In the genomic region with DNA sequence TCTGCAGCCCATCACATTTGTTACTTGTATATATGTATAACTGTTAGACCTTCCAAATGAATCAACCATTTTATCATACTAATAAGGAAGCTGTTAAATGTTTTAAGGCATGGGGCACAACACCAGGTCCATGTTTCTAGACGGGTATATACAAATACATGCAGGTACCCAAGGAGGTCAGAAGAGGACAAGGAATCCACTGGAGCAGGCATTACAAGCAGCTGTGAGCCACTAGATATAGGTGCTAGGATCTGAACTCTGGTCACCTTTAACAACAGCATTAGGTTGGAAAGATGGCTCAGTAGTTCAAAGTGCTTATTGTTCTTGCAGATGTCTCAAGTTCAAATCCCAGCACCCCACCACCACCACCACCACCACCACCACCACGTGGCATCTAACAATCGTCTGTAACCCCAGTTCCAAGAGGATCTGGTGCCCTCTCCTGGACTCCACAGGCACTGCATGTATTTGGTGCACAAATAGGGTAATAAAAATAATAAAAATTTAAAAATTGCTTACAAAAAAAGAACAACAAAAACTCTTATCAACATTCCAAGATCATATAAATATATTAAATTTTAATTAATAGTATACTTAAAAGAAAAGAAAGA, we compare ENCODE assay signal across 10 mouse cellular contexts. TPM values are rescaled to one million over a fixed set of nuclear protein-coding genes. Genes with fewer than 3 reads are reported as not detected.
DNase-seq lines count a peak whose midpoint lies in the region; ATAC-seq and TF ChIP-seq lines count a peak whose summit lies in the region.
"Had no signal": no experiment of that assay in that cellular context is flagged by ENCODE, and none has a peak within 500 bp of the region (broad histone marks: within the 10 kb centered on the region; RNA-seq: fewer than 3 reads in every experiment).

No protein-coding gene starts in this region.

- no peak overlapping the region for H3K27ac ChIP-seq in hindbrain, embryonic 14.5 days
- H3K27ac ChIP-seq in hindbrain, embryonic 12.5 days: no peak overlapping the region
- H3K27ac ChIP-seq: lung, embryonic 15.5 days had no signal

- no peak overlapping the region for H3K4me2 ChIP-seq in hindbrain, embryonic 14.5 days (replicated peaks)
- no peak overlapping the region for H3K4me2 ChIP-seq in hindbrain, embryonic 12.5 days (replicated peaks)
- H3K4me2 ChIP-seq: lung, embryonic 15.5 days had no signal

- no peak overlapping the region for H3K9ac ChIP-seq in hindbrain, embryonic 14.5 days
- H3K9ac ChIP-seq in hindbrain, embryonic 12.5 days: no peak overlapping the region
- H3K9ac ChIP-seq: lung, embryonic 15.5 days had no signal

- H3K36me3 ChIP-seq in hindbrain, embryonic 14.5 days (replicated peaks; ENCODE audit: control insufficient read depth, insufficient read depth): no peaks in the 10 kb centered on the region
- H3K36me3 ChIP-seq in hindbrain, embryonic 12.5 days: no peaks in the 10 kb centered on the region
- H3K36me3 ChIP-seq in G1E (replicated peaks): no peaks in the 10 kb centered on the region
- H3K36me3 ChIP-seq: lung, embryonic 15.5 days had no signal

- no peaks in the 10 kb centered on the region for H3K4me1 ChIP-seq in hindbrain, embryonic 14.5 days (replicated peaks; ENCODE audit: control insufficient read depth, insufficient read depth, low read length)
- no peaks in the 10 kb centered on the region for H3K4me1 ChIP-seq in hindbrain, embryonic 12.5 days
- peaks cover 11% of the 10 kb centered on the region for H3K4me1 ChIP-seq in G1E (ENCODE audit: insufficient read depth, low read depth, low read length)
- H3K4me1 ChIP-seq: lung, embryonic 15.5 days had no signal

- 37% methylated on average over 3 of the region's 3 CpGs for WGBS in hindbrain, embryonic 14.5 days
- 26% methylated on average over 3 of the region's 3 CpGs for WGBS in hindbrain, embryonic 12.5 days

- ATAC-seq in hindbrain, embryonic 14.5 days (ENCODE audit: low FRiP score): no peak
- no peak for ATAC-seq in hindbrain, embryonic 12.5 days (ENCODE audit: low FRiP score)
- ATAC-seq in G1E (ENCODE audit: extremely low read depth, insufficient number of reproducible peaks, low FRiP score, poor library complexity, severe bottlenecking): peak; percentile 45; the same call in 1 of the 2 replicates
- peak; percentile 78 for ATAC-seq in monocyte, adult 5-6 weeks (replicated peaks; ENCODE audit: insufficient number of reproducible peaks, low FRiP score, low TSS enrichment, poor library complexity, severe bottlenecking)

- peak; percentile 26 for DNase-seq in hindbrain, embryonic 14.5 days (ENCODE audit: low spot score)
- peak; percentile 13 for DNase-seq in G1E (ENCODE audit: low spot score)
- DNase-seq in c-Kit-positive CD71-positive TER-119-positive erythroid progenitor cells, embryonic 14.5 days (ENCODE audit: low spot score): peak; percentile 50
- DNase-seq in gastrocnemius, postnatal 4 days (ENCODE audit: low spot score in 2 of 2): peak; percentile 40 to 56
- DNase-seq in layer of hippocampus, adult 9-11 months: peak; percentile 10
- DNase-seq in thymus, adult 18-20 months: peak; percentile 16 to 47

- H3K4me3 ChIP-seq in hindbrain, embryonic 14.5 days (replicated peaks; ENCODE audit: low read length): no peak overlapping the region
- no peak overlapping the region for H3K4me3 ChIP-seq in hindbrain, embryonic 12.5 days
- H3K4me3 ChIP-seq in G1E (ENCODE audit: low read depth, low read length): no peak overlapping the region
- H3K4me3 ChIP-seq: erythroblast, embryonic 14.5 days; lung, embryonic 15.5 days had no signal

- no peak for TF ChIP-seq CTCF in G1E (IDR thresholded peaks at IDR 0.05; ENCODE audit: low read depth, low read length)

- H3K9me3 ChIP-seq in hindbrain, embryonic 14.5 days (ENCODE audit: control insufficient read depth, low read length): 0 out of 2 replicates have a peak, but pooled peaks cover 3% of the 10 kb centered on the region
- 0 out of 2 replicates have a peak, but pooled peaks cover 4% of the 10 kb centered on the region for H3K9me3 ChIP-seq in hindbrain, embryonic 12.5 days (replicated peaks)
- H3K9me3 ChIP-seq in G1E (replicated peaks): peaks cover 2% of the 10 kb centered on the region; the same call in 1 of the 2 replicates
- H3K9me3 ChIP-seq: lung, embryonic 15.5 days had no signal

- H3K27me3 ChIP-seq in hindbrain, embryonic 14.5 days (ENCODE audit: control insufficient read depth, insufficient read depth, low read length): no peaks in the 10 kb centered on the region
- no peaks in the 10 kb centered on the region for H3K27me3 ChIP-seq in hindbrain, embryonic 12.5 days
- H3K27me3 ChIP-seq in G1E (ENCODE audit: insufficient read depth, low read length): peaks cover 10% of the 10 kb centered on the region
- H3K27me3 ChIP-seq: lung, embryonic 15.5 days had no signal

RNA-seq across cellular contexts. Expression of a gene that starts 37.0 kb away (rescaled TPM):
- 16.6 and 21.0 TPM in 2 replicates for polyA plus RNA-seq in hindbrain, embryonic 14.5 days (2014; fragmentation: Nextera tagmentation; extraction: Ambion mirVana)
- polyA plus RNA-seq in hindbrain, embryonic 12.5 days (2016; fragmentation: Nextera tagmentation; extraction: Ambion mirVana): 11.7 and 13.4 TPM in 2 replicates
- total RNA-seq in G1E (2014; fragmentation: Nextera tagmentation) (23.6 and 31.0 TPM in 2 replicates), G1E (2017) (16.4 and 16.8 TPM in 2 replicates)
- polyA plus RNA-seq in G1E (2012): 5.3 and 5.6 TPM in 2 replicates
- 10 to 100 TPM; 21.2 to 22.8 TPM for total RNA-seq in gastrocnemius, postnatal 4 days (2021)
- total RNA-seq in monocyte, adult 5-6 weeks (2017): 56.4 to 59.2 TPM (median 57.7 TPM) in 3 replicates

RNA-seq across cellular contexts. Expression of a gene that starts 45.4 kb away (rescaled TPM):
- 47.0 and 52.6 TPM in 2 replicates for polyA plus RNA-seq in hindbrain, embryonic 14.5 days (2014; fragmentation: Nextera tagmentation; extraction: Ambion mirVana)
- 92.8 and 97.9 TPM in 2 replicates for polyA plus RNA-seq in hindbrain, embryonic 12.5 days (2016; fragmentation: Nextera tagmentation; extraction: Ambion mirVana)
- total RNA-seq in G1E (2014; fragmentation: Nextera tagmentation): not detected in 2 replicates
- 0.29 and 0.82 TPM in 2 replicates for total RNA-seq in G1E (2017)
- polyA plus RNA-seq in G1E (2012): not detected in 2 replicates
- 10 to 100 TPM; 37.5 to 43.1 TPM for total RNA-seq in gastrocnemius, postnatal 4 days (2021)
- 17.7 to 27.1 TPM (median 22.0 TPM) in 3 replicates for total RNA-seq in monocyte, adult 5-6 weeks (2017)
- polyA plus RNA-seq: erythroblast, embryonic 14.5 days had no signal

Comparison
In these comparisons a context has a peak if more than half of its experiments do, and no peak if none do; other contexts are left out.
1. ATAC-seq: peak in G1E (single experiment) and monocyte, adult 5-6 weeks (single experiment); none in hindbrain, embryonic 14.5 days (single experiment) and hindbrain, embryonic 12.5 days (single experiment).
2. RNA of a gene that starts 45.4 kb away (total RNA-seq): 37.5 to 43.1 TPM in gastrocnemius, postnatal 4 days and 17.7 to 27.1 TPM in monocyte, adult 5-6 weeks; 0.29 to 0.82 TPM in G1E; every median in the first group is over 10 times any median in the second.
3. Peak in every context shown above with its lines, with median percentiles within 50 percentile points of each other: DNase-seq.